Mouse (Mus musculus) heart, postnatal 0 days (tissue): ENCODE results near the gene Agap2.

Source experiments
- CTCF ChIP-seq: IDR thresholded peaks from 2 replicates; pipeline ENCODE4 v1.5.1; 2016; ENCODE audit warnings: antibody characterized with exemption, control low read depth, low read depth
- EP300 ChIP-seq: IDR thresholded peaks from 2 replicates; pipeline ENCODE4 v1.6.1; 2016; ENCODE audit warnings: antibody characterized with exemption, low read depth

GRCm38 (mm10) chr10:127058161-127058560 lies 16.9 kb upstream of the Agap2 start:
- TF ChIP-seq CTCF, result peak; percentile 84
- no peak for TF ChIP-seq EP300
